Mouse (Mus musculus) cerebellum, adult 11 months (tissue): ENCODE measurements around the gene Stradb.

Experiments used
- DNase-seq: peaks from one replicate; pipeline ENCODE4 v3.0.0; 2022

Stradb gene

GRCm38 (mm10) chr1:58961152-58961893 is 12.0 kb upstream of the Stradb start:
- DNase-seq = no peak

DNA sequence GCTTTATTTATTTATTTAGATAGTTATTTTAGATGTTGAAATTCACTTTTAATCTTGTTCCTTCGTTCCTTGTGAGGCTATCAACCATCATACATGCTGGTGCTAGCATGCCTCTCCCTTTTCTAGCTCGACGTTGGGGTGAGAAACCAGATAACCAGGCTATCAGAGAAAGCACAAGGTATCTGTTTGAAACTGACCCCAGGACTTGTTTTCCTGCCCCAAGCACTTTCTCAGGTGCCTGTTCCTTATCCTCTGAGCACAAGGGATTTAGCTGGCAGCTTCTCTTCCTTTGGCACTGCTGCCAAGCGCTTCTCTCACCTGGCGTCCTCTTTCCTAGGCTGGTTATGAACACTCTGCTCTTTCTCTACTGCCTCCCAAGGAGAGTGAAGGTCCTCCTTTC is 10.9 kb upstream of the Stradb start:
- DNase-seq = peak; percentile 15

DNA sequence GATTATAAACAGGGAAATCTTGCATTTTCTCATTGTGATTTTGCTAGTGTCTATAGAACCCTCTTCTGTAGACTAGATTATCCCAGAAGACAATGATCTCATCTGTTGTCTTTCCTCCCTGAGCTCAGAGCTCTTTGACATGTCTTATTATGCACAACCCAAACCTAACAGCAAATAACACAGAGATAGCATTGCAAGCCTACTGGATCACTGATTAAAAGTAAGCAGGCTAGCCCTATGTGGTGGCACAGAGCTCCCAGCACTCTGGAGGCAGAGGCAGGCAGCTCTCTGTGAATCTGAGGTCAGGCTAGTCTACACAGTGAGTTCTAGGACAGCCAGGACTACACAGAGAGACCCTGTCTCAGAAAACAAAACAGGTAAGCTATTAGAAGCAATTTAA is 10.5 kb upstream of the Stradb start:
- no peak for DNase-seq

DNA sequence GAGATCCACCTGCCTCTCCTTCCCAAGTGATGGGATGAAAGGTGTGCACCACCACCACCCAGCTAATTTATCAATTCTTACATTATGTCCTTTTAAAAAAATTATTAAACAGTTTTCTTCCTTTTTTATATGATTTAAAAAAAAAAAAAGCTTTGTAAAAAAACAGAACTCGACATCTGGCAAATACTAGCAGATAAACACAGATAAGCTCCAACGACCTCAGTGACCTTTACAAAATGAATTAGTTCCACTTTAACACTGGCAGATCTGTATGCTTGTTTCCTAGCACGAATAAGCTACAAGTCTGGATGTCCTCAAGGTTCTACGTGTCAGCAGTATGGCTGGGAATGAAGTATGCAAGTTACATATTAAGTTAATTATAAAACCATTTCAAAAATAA is 5.8 kb upstream of the Stradb start:
- DNase-seq = no peak

- DNase-seq = no peak
Measured at GRCm38 (mm10) chr1:58970054-58970453, 3.3 kb upstream of the Stradb start.

GRCm38 (mm10) chr1:58971097-58971496 is 2.2 kb upstream of the Stradb start:
- DNase-seq = no peak

GRCm38 (mm10) chr1:58972851-58973365 is 414 bp upstream of the Stradb start:
- no peak for DNase-seq

DNA sequence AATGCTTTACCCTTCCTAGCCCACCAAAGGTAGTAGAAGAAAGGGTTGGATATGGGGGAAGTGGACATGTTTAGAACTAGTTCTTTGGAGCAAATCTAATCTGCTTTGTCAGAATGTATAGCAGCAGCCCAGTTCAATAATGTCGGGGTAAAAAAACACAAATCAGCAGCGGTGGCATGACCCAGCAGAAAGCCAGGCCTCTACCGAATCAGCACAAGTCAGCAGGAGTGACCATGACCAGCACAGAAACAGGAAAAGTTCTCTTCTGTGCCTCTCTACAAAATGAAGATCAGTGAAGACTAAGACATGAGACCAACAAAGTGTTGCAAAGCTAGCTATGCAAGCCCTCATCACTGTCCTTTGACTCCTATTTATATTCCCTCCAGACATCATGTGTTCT is 9.0 kb downstream of the Stradb start:
- no peak for DNase-seq

DNA sequence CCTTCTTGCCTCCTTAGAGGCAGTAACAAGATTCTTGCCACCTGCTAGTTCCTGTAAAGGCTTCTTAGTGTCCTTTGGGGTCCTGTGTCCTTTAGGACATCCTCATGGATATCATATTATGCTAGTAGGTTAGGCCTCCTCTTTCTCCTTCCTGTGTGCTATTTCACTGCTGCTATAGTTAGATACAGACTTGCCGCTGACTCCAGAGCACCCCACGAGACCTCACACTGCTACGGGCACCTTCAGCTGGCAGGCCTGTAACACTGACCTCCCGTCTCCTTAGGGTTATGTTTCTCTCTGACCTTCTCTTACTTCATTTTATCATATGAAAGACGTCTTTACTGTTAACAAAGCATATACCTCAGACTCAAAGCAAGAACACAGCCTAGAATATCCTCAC is 11.3 kb downstream of the Stradb start:
- no peak for DNase-seq

DNA sequence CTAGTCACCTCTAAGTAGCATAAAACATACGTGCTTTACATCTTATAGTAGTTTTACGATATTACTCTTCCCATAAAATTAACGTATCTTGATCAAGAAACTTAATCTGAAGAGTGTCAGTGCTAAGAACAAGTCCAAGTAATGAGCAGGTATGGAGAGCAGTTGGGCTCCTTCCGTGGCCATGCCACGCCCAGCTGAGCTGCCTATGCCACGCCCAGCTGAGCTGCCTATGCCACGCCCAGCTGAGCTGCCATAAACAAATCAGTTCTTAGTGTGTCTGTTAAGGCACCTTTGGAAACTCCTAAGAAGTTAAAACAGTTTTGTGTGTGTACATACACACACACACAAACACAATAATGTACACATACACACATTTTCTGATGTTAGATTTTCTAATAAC is 19.8 kb downstream of the Stradb start:
- DNase-seq = no peak

- no peak for DNase-seq
Measured at GRCm38 (mm10) chr1:58993723-58994122, 20.4 kb downstream of the Stradb start.

DNA sequence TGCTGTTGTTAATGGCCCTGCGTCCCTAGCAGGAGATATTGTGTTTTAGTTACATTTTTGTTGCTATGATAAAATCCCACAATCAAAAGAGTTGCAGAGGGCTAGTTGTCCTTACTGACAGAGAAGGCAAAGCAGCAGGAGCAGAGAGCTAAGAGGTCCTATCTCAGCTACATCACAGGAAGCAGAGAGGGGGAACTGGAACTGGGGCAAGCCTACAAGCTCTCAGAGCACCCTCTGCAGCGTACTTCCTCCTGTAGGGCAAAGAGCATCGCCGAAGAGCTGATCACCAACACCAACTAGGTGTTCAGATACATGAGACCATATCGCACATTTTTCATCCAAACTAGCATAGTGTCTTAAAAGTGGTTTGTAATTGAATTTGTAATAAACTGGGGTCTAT is 22.0 kb downstream of the Stradb start:
- DNase-seq = no peak

DNA sequence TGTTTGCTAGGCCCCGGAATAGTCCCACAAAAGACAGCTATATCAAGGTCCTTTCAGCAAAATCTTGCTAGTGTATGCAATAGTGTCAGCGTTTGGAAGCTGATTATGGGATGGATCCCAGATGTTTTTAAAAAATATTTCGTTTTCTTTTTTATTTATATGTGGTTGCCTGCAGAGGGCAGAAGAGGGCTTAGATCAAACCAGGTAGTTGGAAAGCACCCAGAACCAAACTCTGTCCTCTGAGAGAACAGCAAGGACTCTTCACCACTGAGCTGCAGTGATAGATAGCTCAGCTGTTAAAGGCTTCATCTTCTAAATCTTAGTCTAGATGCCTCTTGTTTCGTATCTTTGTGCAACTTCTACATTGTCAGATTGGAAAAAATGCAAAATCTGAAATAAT is 35.9 kb downstream of the Stradb start:
- no peak for DNase-seq

GRCm38 (mm10) chr1:59021556-59021955 is 48.2 kb downstream of the Stradb start:
- DNase-seq = no peak

DNA sequence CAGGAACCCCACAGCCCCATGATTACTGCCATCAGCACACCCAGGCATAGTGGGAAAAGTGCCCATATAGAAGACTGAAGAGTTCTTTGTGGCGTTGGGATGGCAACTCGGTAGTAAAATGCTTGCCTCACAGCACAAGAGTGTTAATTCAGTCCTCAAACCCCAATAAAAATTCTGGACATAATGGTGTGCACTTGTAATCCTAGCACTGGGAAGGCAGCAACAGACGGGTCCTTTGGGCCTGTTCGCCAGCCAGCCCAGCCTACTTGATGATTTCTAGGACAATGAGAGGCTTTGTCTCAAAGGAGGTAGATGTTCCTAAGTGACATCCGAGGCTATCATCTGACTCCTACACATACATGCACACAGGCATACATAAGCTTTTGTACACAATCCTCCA is 64.4 kb downstream of the Stradb start:
- no peak for DNase-seq
